Mouse (Mus musculus): ENCODE data around the gene Cd300a.
"Not testable (repeated sequence)": the region's sequence is repeated elsewhere in the genome, so short reads cannot be mapped to it uniquely, and the experiment has no call there.

The Cd300a gene

DNA sequence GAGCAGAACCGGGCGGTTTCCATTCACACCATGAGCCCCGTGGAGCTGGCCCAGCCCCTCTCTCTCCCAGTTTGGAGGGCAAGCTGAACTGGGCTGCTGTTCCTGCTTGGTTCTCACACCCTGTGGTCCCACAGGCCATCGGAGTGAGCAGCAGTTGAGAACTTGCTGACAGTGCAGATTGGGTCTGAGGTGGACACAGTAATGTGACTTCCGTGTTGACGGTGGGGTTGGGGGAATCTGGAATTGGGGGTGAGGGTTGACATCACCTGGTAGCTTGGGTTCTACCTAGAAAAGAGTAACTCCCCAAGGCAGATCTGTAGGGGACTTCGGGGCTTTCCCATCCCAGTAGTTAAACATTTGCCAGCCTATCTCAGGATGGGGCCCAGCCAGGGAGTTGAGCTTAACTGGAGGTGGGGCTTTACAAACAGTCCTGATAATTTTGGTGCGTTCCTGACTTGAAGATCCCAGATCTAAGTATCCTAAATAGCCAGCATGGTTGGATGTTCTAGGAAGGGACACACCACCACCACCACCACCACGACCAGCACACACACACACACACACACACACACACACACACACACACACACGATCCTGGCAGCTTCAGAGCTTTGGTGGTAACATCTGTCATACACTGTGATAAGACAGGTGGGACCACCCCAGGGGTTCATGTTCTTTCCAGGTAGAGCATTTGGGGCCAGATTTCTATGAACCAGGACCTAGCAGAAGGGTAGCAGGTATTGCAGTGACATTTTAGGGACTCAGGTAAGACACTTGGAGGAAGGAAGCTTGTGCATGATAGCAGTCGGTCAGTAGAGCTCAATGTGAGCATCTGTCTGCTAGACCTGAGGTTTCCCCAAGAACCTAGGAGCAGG lies 22.2 kb upstream of the Cd300a start:
- no peak for DNase-seq

DNA sequence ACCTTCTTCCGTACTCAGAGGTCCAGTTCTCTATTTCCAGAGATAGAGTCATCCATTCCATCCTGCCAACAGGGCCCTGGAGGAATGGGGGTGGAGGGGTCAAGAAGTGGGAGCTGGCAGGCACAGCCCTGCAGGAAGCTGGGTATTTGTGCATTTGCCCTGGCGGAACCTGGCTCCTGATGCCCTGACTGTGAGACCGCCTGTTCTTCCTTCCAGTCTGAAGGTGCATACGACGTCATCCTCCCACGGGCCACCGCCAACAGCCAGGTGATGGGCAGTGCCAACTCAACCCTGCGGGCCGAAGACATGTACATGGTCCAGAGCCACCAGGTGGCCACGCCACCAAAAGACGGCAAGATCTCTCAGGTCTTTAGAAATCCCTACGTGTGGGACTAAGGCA lies 21.6 kb upstream of the Cd300a start:
- no peak for DNase-seq

DNA sequence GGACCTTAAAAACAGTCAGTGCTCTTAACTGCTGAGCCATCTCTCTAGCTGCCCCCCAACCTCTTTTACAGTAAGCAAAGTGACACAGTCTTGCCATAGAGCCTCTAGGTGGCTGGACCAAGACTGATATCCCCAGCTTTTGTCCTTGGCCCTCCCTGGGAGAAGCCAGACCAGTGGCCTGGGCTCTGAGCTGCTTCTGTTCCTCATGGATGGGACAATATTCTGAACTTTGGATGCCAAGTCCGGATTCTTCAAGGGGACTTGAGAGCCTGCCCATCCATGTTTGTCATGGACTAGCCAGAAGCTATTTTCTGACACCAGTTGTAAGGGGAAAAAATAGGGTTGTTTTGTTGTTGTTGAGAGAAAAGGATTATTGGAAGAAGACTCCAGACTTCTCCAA lies 20.1 kb upstream of the Cd300a start:
- DNase-seq = no peak

DNA sequence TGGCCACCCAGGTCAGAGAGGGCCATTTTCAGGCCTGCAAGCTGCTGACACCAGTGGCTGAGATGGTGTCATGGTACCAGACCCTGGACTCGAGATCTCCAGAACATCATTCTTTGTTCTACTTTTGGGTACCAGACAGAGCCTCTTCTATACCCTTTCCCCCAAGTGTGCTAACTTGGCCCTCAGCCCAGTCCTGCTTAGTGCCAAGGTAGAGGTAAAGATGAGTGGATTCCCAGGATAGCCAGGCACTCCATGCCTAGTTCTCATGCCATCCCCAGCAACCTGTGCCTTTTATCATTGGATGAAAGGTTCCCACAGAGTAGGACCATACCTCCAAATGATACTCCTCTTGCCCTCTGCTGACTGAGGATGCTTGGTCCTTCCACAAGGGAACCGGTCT lies 18.3 kb upstream of the Cd300a start:
- DNase-seq = no peak

GRCm38 (mm10) chr11:114873022-114873817 lies 16.6 kb upstream of the Cd300a start:
- no peak for DNase-seq

- DNase-seq = no peak
Measured at GRCm38 (mm10) chr11:114874226-114875145, 15.4 kb upstream of the Cd300a start.

GRCm38 (mm10) chr11:114875301-114875801 lies 14.5 kb upstream of the Cd300a start:
- no peak for DNase-seq

- no peak for DNase-seq
Measured at GRCm38 (mm10) chr11:114876176-114876575, 13.7 kb upstream of the Cd300a start.

- no peak for DNase-seq
Measured at GRCm38 (mm10) chr11:114876621-114877020, 13.2 kb upstream of the Cd300a start.

DNA sequence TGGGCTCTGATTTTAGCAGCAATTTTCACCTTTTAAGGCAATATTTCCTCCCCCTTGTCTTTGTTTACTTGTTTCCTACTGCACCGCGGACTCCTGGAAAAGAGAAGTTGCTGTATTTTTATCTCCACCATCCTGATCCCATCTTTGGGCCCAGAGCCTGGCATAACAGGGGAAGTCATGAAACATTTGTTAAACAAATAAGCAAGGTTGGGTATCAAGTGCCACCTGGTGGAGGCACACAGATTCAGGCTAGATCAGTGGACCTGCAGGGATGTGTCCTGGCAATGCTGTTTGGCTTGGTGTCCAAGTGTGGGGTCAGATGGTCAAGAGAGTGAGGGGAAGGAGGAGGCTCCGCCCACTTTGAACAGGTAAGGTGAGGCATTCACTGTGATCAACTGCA lies 12.7 kb upstream of the Cd300a start:
- peak; percentile 34 for DNase-seq

- DNase-seq = no peak
Measured at GRCm38 (mm10) chr11:114879666-114880065, 10.2 kb upstream of the Cd300a start.

GRCm38 (mm10) chr11:114880185-114880584 lies 9.7 kb upstream of the Cd300a start:
- DNase-seq = no peak

DNA sequence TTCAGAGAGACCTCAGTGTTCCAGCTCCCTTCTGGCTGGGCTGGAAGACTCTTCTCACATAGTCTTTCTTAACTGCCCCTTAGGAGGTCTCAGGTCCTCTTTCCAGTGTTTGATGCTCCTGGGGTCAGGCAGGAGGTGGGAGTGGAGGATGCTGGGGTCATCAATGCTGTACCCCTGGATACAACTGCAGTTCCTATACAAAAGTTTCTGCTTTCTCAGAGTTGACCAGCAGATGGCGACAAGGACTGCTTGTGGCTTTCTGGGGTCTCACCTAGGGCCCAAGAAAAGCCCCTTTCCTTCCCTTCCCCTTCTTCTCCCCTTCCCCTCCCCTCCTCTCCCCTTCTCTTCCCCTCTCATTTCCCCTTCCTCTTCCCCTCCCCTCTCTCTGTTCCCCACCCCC lies 9.3 kb upstream of the Cd300a start:
- peak; percentile 50 for DNase-seq

GRCm38 (mm10) chr11:114883251-114883789 lies 6.5 kb upstream of the Cd300a start:
- no peak for DNase-seq

DNA sequence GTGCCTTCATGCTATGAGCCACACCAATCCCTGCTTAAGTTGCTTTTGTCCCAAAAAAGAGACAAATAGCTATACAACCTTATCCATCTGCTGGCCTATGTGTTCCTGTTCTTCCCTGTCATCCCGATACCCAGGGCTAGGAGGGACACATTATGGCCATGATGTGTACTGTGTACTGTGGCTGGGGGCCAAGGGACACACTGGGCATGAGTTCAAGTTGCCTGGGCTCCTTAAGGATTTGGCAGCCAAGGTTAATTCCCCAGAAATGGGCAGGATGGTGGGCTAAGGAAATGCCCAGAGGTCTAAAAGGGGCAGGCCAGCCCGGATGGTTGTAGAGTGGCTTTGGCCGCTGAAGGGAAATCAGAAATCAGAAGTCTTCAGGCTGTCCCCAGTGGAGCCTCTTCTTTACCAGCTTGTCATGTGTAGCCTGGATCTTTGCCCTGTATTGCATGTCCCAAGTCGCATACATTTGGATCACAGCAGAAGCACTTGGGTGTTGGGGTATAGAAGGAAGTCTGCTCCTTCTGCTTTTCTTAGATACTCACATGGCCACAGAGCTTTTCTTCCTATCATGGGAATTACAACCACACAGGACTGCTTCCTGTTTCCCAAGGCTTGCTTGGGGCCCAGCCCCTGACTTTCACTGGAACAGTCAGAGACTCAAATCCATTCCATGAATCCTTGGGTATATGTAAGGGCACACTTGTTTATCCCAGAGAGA lies 5.3 kb upstream of the Cd300a start:
- DNase-seq = no peak

DNA sequence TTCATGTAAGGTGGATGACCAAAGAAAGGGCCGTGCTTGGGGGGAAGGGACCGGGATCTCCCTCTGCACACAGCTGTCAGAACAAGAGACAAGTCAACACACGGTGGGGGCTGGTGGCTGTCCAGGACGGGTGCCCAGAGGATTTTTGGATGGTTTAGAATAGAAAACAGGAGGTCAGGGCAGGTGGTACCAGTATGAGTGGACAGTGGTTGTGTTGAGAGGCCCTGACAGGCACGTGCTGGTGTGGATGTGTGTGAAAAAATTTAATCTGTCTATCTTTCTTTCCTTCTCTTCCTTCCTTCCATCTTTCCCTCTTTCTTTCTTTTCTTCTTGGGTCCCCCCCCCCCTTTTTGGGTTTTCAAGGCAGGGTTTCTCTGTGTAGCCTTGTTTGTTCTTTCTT lies 701 bp downstream of the Cd300a start:
- DNase-seq = no peak

DNA sequence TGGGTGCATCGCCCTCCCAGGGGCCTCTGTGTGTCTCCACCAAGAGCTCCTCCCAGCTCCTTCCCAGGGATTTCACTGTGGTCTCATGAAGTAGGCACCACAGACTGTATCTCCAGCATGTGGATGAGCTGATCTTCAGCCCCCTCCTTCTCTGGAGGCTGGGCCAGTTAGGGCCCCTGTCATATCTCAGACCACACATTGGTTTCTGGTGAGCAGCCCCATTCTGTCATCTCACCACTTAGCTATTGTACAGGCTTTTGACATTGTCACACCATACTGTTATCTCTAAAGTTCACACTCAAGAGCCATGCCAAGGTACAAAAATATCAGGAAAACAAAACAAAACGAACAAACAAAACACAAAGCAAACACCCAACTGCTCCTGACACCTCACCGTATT lies 6.2 kb downstream of the Cd300a start:
- DNase-seq = no peak

GRCm38 (mm10) chr11:114898026-114898425 lies 8.2 kb downstream of the Cd300a start:
- DNase-seq = no peak

DNA sequence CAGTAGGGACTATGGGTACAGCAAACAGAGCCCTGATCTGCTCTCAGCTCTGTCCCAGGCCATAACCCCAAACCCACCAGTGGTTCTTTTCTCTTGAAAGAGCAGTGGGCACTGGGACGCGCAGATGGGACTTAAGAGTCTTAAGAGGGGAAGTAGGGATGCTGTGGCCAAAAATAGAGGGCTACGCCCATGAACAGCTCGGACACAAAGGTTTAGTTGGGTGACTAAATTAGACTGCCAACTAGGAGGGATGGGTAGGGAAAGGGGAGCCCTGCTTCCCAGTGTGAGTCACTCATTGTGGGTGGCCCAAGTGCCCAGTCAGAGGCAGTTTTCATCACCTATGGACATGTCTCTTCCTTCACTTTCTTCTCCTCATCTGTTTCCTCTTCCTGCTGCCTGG lies 13.4 kb downstream of the Cd300a start:
- DNase-seq = no peak

DNA sequence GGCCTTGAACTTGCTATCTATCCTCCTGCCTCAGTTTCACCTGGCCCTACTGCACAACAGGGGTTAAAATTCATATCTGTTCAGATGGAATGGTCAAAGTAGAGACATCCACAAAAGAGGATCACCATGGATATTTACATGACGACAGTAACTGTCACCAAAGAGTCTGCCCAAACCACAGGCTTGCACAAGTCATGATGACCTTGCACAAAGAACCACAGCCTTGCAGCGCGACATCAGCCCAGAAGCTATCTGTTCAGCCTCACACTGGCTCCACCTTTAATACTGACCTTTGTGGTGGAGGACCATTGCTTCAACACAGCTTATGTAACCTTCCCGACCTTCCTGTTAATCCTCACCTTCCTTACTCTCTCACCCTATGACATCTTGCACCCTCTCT lies 17.7 kb downstream of the Cd300a start:
- no peak for DNase-seq

GRCm38 (mm10) chr11:114908086-114908485 lies 18.2 kb downstream of the Cd300a start:
- no peak for DNase-seq

- not testable (repeated sequence) for DNase-seq
Measured at GRCm38 (mm10) chr11:114909538-114909937, 19.7 kb downstream of the Cd300a start.
